Mouse (Mus musculus): ENCODE results near the gene Fam122a. TPM values are rescaled to one million over a fixed set of nuclear protein-coding genes. Genes with fewer than 3 reads are reported as not detected.

Fam122a gene
- polyA plus RNA-seq, 1 experiment from 2014 or later = 42.7 TPM

- peaks cover 4% of the 10 kb centered on the region; the same call in 1 of the 2 replicates for H3K4me1 ChIP-seq
- WGBS = 87% methylated on average over 7 of the region's 7 CpGs
- no peaks in the 10 kb centered on the region for H3K27me3 ChIP-seq
- no peak overlapping the region for H3K4me3 ChIP-seq
- H3K36me3 ChIP-seq = no peaks in the 10 kb centered on the region
- ATAC-seq (ENCODE audit: borderline replicate concordance, extremely low read depth, low FRiP score, low TSS enrichment) = no peak
- H3K9me3 ChIP-seq = no peaks in the 10 kb centered on the region
- H3K4me2 ChIP-seq = no peak overlapping the region
- no peak overlapping the region for H3K27ac ChIP-seq
- H3K9ac ChIP-seq = no peak overlapping the region
These were observed 34.8 kb upstream of the Fam122a start for GRCm38 (mm10) chr19:24511939-24512338.

GRCm38 (mm10) chr19:24509391-24509790, 32.2 kb upstream of the Fam122a start:
- 82% methylated on average over 6 of the region's 6 CpGs for WGBS
- no peak for ATAC-seq (ENCODE audit: borderline replicate concordance, extremely low read depth, low FRiP score, low TSS enrichment)
- no peaks in the 10 kb centered on the region for H3K4me1 ChIP-seq
- H3K4me2 ChIP-seq = no peak overlapping the region
- no peaks in the 10 kb centered on the region for H3K27me3 ChIP-seq
- no peak overlapping the region for H3K9ac ChIP-seq
- no peak overlapping the region for H3K4me3 ChIP-seq
- H3K27ac ChIP-seq = no peak overlapping the region
- no peaks in the 10 kb centered on the region for H3K9me3 ChIP-seq
- H3K36me3 ChIP-seq = no peaks in the 10 kb centered on the region

- Histone ChIP-seq H3K36me3 (no peaks in the 10 kb centered on the region), H3K4me3 (no peak overlapping the region), H3K27ac (no peak overlapping the region), H3K4me2 (no peak overlapping the region), H3K9me3 (no peaks in the 10 kb centered on the region), H3K9ac (no peak overlapping the region), H3K4me1 (no peaks in the 10 kb centered on the region), H3K27me3 (no peaks in the 10 kb centered on the region)
- ATAC-seq (ENCODE audit: borderline replicate concordance, extremely low read depth, low FRiP score, low TSS enrichment) = no peak
- WGBS = 62% methylated on average over 13 of the region's 13 CpGs
These were observed 31.1 kb upstream of the Fam122a start for GRCm38 (mm10) chr19:24508087-24508767.

- 75% methylated on average over 10 of the region's 10 CpGs for WGBS
- ATAC-seq (ENCODE audit: borderline replicate concordance, extremely low read depth, low FRiP score, low TSS enrichment) = no peak
- no peaks in the 10 kb centered on the region for H3K4me1 ChIP-seq
These were observed 25.7 kb upstream of the Fam122a start for GRCm38 (mm10) chr19:24502736-24503421.

GRCm38 (mm10) chr19:24501525-24501924, 24.4 kb upstream of the Fam122a start:
- Histone ChIP-seq H3K27ac (no peak overlapping the region), H3K27me3 (no peaks in the 10 kb centered on the region), H3K36me3 (no peaks in the 10 kb centered on the region), H3K9me3 (no peaks in the 10 kb centered on the region), H3K9ac (no peak overlapping the region), H3K4me1 (no peaks in the 10 kb centered on the region), H3K4me2 (no peak overlapping the region), H3K4me3 (no peak overlapping the region)
- no peak for ATAC-seq (ENCODE audit: borderline replicate concordance, extremely low read depth, low FRiP score, low TSS enrichment)

More at GRCm38 (mm10) chr19:24502736-24503421, 25.7 kb upstream of the Fam122a start:
- no peaks in the 10 kb centered on the region for H3K36me3 ChIP-seq
- no peak overlapping the region for H3K27ac ChIP-seq
- H3K4me2 ChIP-seq = no peak overlapping the region
- no peak overlapping the region for H3K4me3 ChIP-seq
- H3K9me3 ChIP-seq = no peaks in the 10 kb centered on the region
- no peaks in the 10 kb centered on the region for H3K27me3 ChIP-seq
- no peak overlapping the region for H3K9ac ChIP-seq

- Histone ChIP-seq H3K36me3 (no peaks in the 10 kb centered on the region), H3K27me3 (no peaks in the 10 kb centered on the region), H3K4me3 (no peak overlapping the region), H3K27ac (no peak overlapping the region), H3K9me3 (no peaks in the 10 kb centered on the region), H3K4me2 (no peak overlapping the region), H3K9ac (no peak overlapping the region), H3K4me1 (no peaks in the 10 kb centered on the region)
- ATAC-seq (ENCODE audit: borderline replicate concordance, extremely low read depth, low FRiP score, low TSS enrichment) = no peak
- 71% methylated on average over 5 of the region's 5 CpGs for WGBS
These were observed 23.3 kb upstream of the Fam122a start for GRCm38 (mm10) chr19:24500431-24500830.

- 80% methylated on average over 3 of the region's 3 CpGs for WGBS
- H3K9ac ChIP-seq = no peak overlapping the region
- no peaks in the 10 kb centered on the region for H3K9me3 ChIP-seq
- no peaks in the 10 kb centered on the region for H3K4me1 ChIP-seq
- no peak for ATAC-seq (ENCODE audit: borderline replicate concordance, extremely low read depth, low FRiP score, low TSS enrichment)
- no peak overlapping the region for H3K4me3 ChIP-seq
- no peak overlapping the region for H3K27ac ChIP-seq
- H3K4me2 ChIP-seq = no peak overlapping the region
- H3K27me3 ChIP-seq = no peaks in the 10 kb centered on the region
- H3K36me3 ChIP-seq = no peaks in the 10 kb centered on the region
These were observed 22.1 kb upstream of the Fam122a start for GRCm38 (mm10) chr19:24499291-24499690.

GRCm38 (mm10) chr19:24493887-24494286, 16.7 kb upstream of the Fam122a start:
- H3K9me3 ChIP-seq = no peaks in the 10 kb centered on the region
- H3K36me3 ChIP-seq = no peaks in the 10 kb centered on the region
- H3K4me2 ChIP-seq = no peak overlapping the region
- no peak overlapping the region for H3K4me3 ChIP-seq
- no peak overlapping the region for H3K9ac ChIP-seq
- WGBS = 72% methylated on average over 4 of the region's 4 CpGs
- no peaks in the 10 kb centered on the region for H3K4me1 ChIP-seq
- no peak overlapping the region for H3K27ac ChIP-seq
- H3K27me3 ChIP-seq = no peaks in the 10 kb centered on the region
- ATAC-seq (ENCODE audit: borderline replicate concordance, extremely low read depth, low FRiP score, low TSS enrichment) = no peak

- no peaks in the 10 kb centered on the region for H3K9me3 ChIP-seq
- WGBS = 58% methylated on average over 3 of the region's 3 CpGs
- no peak overlapping the region for H3K27ac ChIP-seq
- H3K36me3 ChIP-seq = no peaks in the 10 kb centered on the region
- no peak overlapping the region for H3K4me3 ChIP-seq
- H3K4me1 ChIP-seq = no peaks in the 10 kb centered on the region
- no peak overlapping the region for H3K4me2 ChIP-seq
- ATAC-seq (ENCODE audit: borderline replicate concordance, extremely low read depth, low FRiP score, low TSS enrichment) = no peak
- H3K27me3 ChIP-seq = no peaks in the 10 kb centered on the region
- H3K9ac ChIP-seq = no peak overlapping the region
These were observed 14.7 kb upstream of the Fam122a start for GRCm38 (mm10) chr19:24491824-24492223.

- Histone ChIP-seq H3K9ac (no peak overlapping the region), H3K4me3 (no peak overlapping the region), H3K4me1 (no peaks in the 10 kb centered on the region), H3K27ac (no peak overlapping the region), H3K4me2 (no peak overlapping the region), H3K9me3 (no peaks in the 10 kb centered on the region), H3K27me3 (no peaks in the 10 kb centered on the region), H3K36me3 (no peaks in the 10 kb centered on the region)
- 46% methylated on average over 5 of the region's 5 CpGs for WGBS
- no peak for ATAC-seq (ENCODE audit: borderline replicate concordance, extremely low read depth, low FRiP score, low TSS enrichment)
These were observed 13.1 kb upstream of the Fam122a start for GRCm38 (mm10) chr19:24490275-24490674.

GRCm38 (mm10) chr19:24486433-24487296, 9.5 kb upstream of the Fam122a start:
- H3K36me3 ChIP-seq = no peaks in the 10 kb centered on the region
- H3K27ac ChIP-seq = no peak overlapping the region
- H3K4me3 ChIP-seq = no peak overlapping the region
- H3K27me3 ChIP-seq = no peaks in the 10 kb centered on the region
- H3K9ac ChIP-seq = no peak overlapping the region
- H3K9me3 ChIP-seq = no peaks in the 10 kb centered on the region
- 64% methylated on average over 8 of the region's 8 CpGs for WGBS
- H3K4me1 ChIP-seq = no peaks in the 10 kb centered on the region
- no peak overlapping the region for H3K4me2 ChIP-seq
- no peak for ATAC-seq (ENCODE audit: borderline replicate concordance, extremely low read depth, low FRiP score, low TSS enrichment)

Measured in lung, embryonic 15.5 days (tissue).